Mouse (Mus musculus): ENCODE data around the gene Arfgef2. TPM values are rescaled to one million over a fixed set of nuclear protein-coding genes. Genes with fewer than 3 reads are reported as not detected.
A peak's percentile ranks its signal among the peaks of the same experiment; 100 is the strongest.

Arfgef2 gene
- polyA plus RNA-seq, 1 experiment from 2014 or later: 4.2 TPM

- WGBS (ENCODE audit: insufficient replicate concordance): 71% methylated on average over 3 of the region's 3 CpGs
- no peaks in the 10 kb centered on the region; the same call in 1 of the 2 replicates for H3K4me1 ChIP-seq (replicated peaks)
- no peak overlapping the region for H3K27ac ChIP-seq (replicated peaks)
- ATAC-seq (ENCODE audit: insufficient read depth): no peak
- H3K9me3 ChIP-seq (replicated peaks): no peaks in the 10 kb centered on the region
- H3K4me2 ChIP-seq: no peak overlapping the region
- peaks cover 95% of the 10 kb centered on the region for H3K36me3 ChIP-seq (replicated peaks)
- H3K9ac ChIP-seq: no peak overlapping the region
- H3K27me3 ChIP-seq: no peaks in the 10 kb centered on the region
- no peak overlapping the region for H3K4me3 ChIP-seq (replicated peaks)
Observed at GRCm38 (mm10) chr2:166862505-166862904, 57.1 kb downstream of the Arfgef2 start.

- WGBS (ENCODE audit: insufficient replicate concordance): 70% methylated on average over 10 of the region's 10 CpGs
- Histone ChIP-seq H3K36me3 (replicated peaks) (peaks cover 96% of the 10 kb centered on the region), H3K9ac (no peak overlapping the region), H3K27me3 (no peaks in the 10 kb centered on the region), H3K4me1 (replicated peaks) (peaks cover 7% of the 10 kb centered on the region), H3K27ac (replicated peaks) (no peak overlapping the region), H3K4me2 (no peak overlapping the region), H3K4me3 (replicated peaks) (no peak overlapping the region), H3K9me3 (replicated peaks) (no peaks in the 10 kb centered on the region)
- no peak for ATAC-seq (ENCODE audit: insufficient read depth)
Observed at GRCm38 (mm10) chr2:166865476-166865875, 60.1 kb downstream of the Arfgef2 start.

GRCm38 (mm10) chr2:166870271-166870865 lies 65.0 kb downstream of the Arfgef2 start:
- no peak overlapping the region for H3K4me2 ChIP-seq

GRCm38 (mm10) chr2:166870899-166871298 lies 65.5 kb downstream of the Arfgef2 start:
- no peak overlapping the region for H3K4me3 ChIP-seq (replicated peaks)
- H3K4me2 ChIP-seq: no peak overlapping the region
- 56% methylated on average over 10 of the region's 10 CpGs for WGBS (ENCODE audit: insufficient replicate concordance)
- ATAC-seq (ENCODE audit: insufficient read depth): peak; percentile 46; the same call in 1 of the 2 replicates
- H3K36me3 ChIP-seq (replicated peaks): peaks cover 94% of the 10 kb centered on the region
- no peak overlapping the region for H3K9ac ChIP-seq
- H3K27ac ChIP-seq (replicated peaks): no peak overlapping the region
- H3K27me3 ChIP-seq: no peaks in the 10 kb centered on the region
- no peaks in the 10 kb centered on the region for H3K9me3 ChIP-seq (replicated peaks)
- H3K4me1 ChIP-seq (replicated peaks): peaks cover 11% of the 10 kb centered on the region; the same call in 1 of the 2 replicates

More at GRCm38 (mm10) chr2:166870271-166870865, 65.0 kb downstream of the Arfgef2 start:
- WGBS (ENCODE audit: insufficient replicate concordance): 83% methylated on average over 20 of the region's 20 CpGs
- Histone ChIP-seq H3K4me3 (replicated peaks) (no peak overlapping the region), H3K9ac (no peak overlapping the region), H3K9me3 (replicated peaks) (no peaks in the 10 kb centered on the region), H3K27me3 (no peaks in the 10 kb centered on the region), H3K4me1 (replicated peaks) (peaks cover 11% of the 10 kb centered on the region), H3K36me3 (replicated peaks) (peaks cover 96% of the 10 kb centered on the region), H3K27ac (replicated peaks) (no peak overlapping the region)
- no peak for ATAC-seq (ENCODE audit: insufficient read depth)

- ATAC-seq (ENCODE audit: insufficient read depth): no peak
- Histone ChIP-seq H3K27me3 (no peaks in the 10 kb centered on the region), H3K4me1 (replicated peaks) (peaks cover 11% of the 10 kb centered on the region; the same call in 1 of the 2 replicates), H3K27ac (replicated peaks) (no peak overlapping the region), H3K9me3 (replicated peaks) (no peaks in the 10 kb centered on the region), H3K9ac (no peak overlapping the region), H3K4me2 (no peak overlapping the region), H3K36me3 (replicated peaks) (peaks cover 92% of the 10 kb centered on the region), H3K4me3 (replicated peaks) (no peak overlapping the region)
- WGBS (ENCODE audit: insufficient replicate concordance): 75% methylated on average over 10 of the region's 10 CpGs
Observed at GRCm38 (mm10) chr2:166874675-166875280, 69.4 kb downstream of the Arfgef2 start.

- WGBS (ENCODE audit: insufficient replicate concordance): 84% methylated on average over 6 of the region's 6 CpGs
- H3K27ac ChIP-seq (replicated peaks): no peak overlapping the region
- H3K9me3 ChIP-seq (replicated peaks): no peaks in the 10 kb centered on the region
- H3K27me3 ChIP-seq: no peaks in the 10 kb centered on the region
- H3K4me2 ChIP-seq: no peak overlapping the region
- 0 out of 2 replicates have a peak, but pooled peaks cover 3% of the 10 kb centered on the region for H3K4me1 ChIP-seq (replicated peaks)
- no peak for ATAC-seq (ENCODE audit: insufficient read depth)
- H3K9ac ChIP-seq: no peak overlapping the region
- H3K4me3 ChIP-seq (replicated peaks): no peak overlapping the region
- H3K36me3 ChIP-seq (replicated peaks): peaks cover 87% of the 10 kb centered on the region
Observed at GRCm38 (mm10) chr2:166875561-166875960, 70.2 kb downstream of the Arfgef2 start.

GRCm38 (mm10) chr2:166876331-166876730 lies 70.9 kb downstream of the Arfgef2 start:
- Histone ChIP-seq H3K9me3 (replicated peaks) (no peaks in the 10 kb centered on the region), H3K4me2 (no peak overlapping the region), H3K9ac (no peak overlapping the region), H3K4me3 (replicated peaks) (no peak overlapping the region), H3K27ac (replicated peaks) (no peak overlapping the region), H3K27me3 (no peaks in the 10 kb centered on the region), H3K4me1 (replicated peaks) (no peaks in the 10 kb centered on the region), H3K36me3 (replicated peaks) (peaks cover 87% of the 10 kb centered on the region)
- no peak for ATAC-seq (ENCODE audit: insufficient read depth)
- WGBS (ENCODE audit: insufficient replicate concordance): 84% methylated on average over 10 of the region's 10 CpGs

GRCm38 (mm10) chr2:166885066-166885465 lies 79.7 kb downstream of the Arfgef2 start:
- Histone ChIP-seq H3K36me3 (replicated peaks) (peaks cover 55% of the 10 kb centered on the region), H3K4me3 (replicated peaks) (no peak overlapping the region), H3K9ac (no peak overlapping the region), H3K27me3 (no peaks in the 10 kb centered on the region), H3K4me2 (no peak overlapping the region), H3K9me3 (replicated peaks) (no peaks in the 10 kb centered on the region), H3K27ac (replicated peaks) (no peak overlapping the region; the same call in 1 of the 2 replicates), H3K4me1 (replicated peaks) (0 out of 2 replicates have a peak, but pooled peaks cover 3% of the 10 kb centered on the region)
- no peak for ATAC-seq (ENCODE audit: insufficient read depth)
- 87% methylated on average over 7 of the region's 7 CpGs for WGBS (ENCODE audit: insufficient replicate concordance)

- WGBS (ENCODE audit: insufficient replicate concordance): 65% methylated on average over 10 of the region's 10 CpGs
- Histone ChIP-seq H3K27me3 (no peaks in the 10 kb centered on the region), H3K4me1 (replicated peaks) (0 out of 2 replicates have a peak, but pooled peaks cover 3% of the 10 kb centered on the region), H3K4me3 (replicated peaks) (no peak overlapping the region), H3K27ac (replicated peaks) (no peak overlapping the region), H3K9ac (no peak overlapping the region), H3K9me3 (replicated peaks) (no peaks in the 10 kb centered on the region), H3K36me3 (replicated peaks) (peaks cover 59% of the 10 kb centered on the region), H3K4me2 (no peak overlapping the region)
- ATAC-seq (ENCODE audit: insufficient read depth): no peak
Observed at GRCm38 (mm10) chr2:166885619-166886018, 80.2 kb downstream of the Arfgef2 start.

GRCm38 (mm10) chr2:166886231-166886630 lies 80.8 kb downstream of the Arfgef2 start:
- no peak overlapping the region for H3K9ac ChIP-seq
- no peaks in the 10 kb centered on the region for H3K27me3 ChIP-seq
- 0 out of 2 replicates have a peak, but pooled peaks cover 3% of the 10 kb centered on the region for H3K4me1 ChIP-seq (replicated peaks)
- no peak overlapping the region for H3K4me2 ChIP-seq
- WGBS (ENCODE audit: insufficient replicate concordance): 82% methylated on average over 3 of the region's 3 CpGs
- no peak overlapping the region for H3K4me3 ChIP-seq (replicated peaks)
- no peaks in the 10 kb centered on the region for H3K9me3 ChIP-seq (replicated peaks)
- H3K27ac ChIP-seq (replicated peaks): no peak overlapping the region
- no peak for ATAC-seq (ENCODE audit: insufficient read depth)
- H3K36me3 ChIP-seq (replicated peaks): peaks cover 58% of the 10 kb centered on the region

GRCm38 (mm10) chr2:166887816-166888215 lies 82.4 kb downstream of the Arfgef2 start:
- Histone ChIP-seq H3K9ac (no peak overlapping the region), H3K27me3 (no peaks in the 10 kb centered on the region), H3K4me1 (replicated peaks) (0 out of 2 replicates have a peak, but pooled peaks cover 3% of the 10 kb centered on the region), H3K27ac (replicated peaks) (no peak overlapping the region), H3K4me3 (replicated peaks) (no peak overlapping the region), H3K36me3 (replicated peaks) (peaks cover 60% of the 10 kb centered on the region), H3K9me3 (replicated peaks) (no peaks in the 10 kb centered on the region), H3K4me2 (no peak overlapping the region)
- no peak for ATAC-seq (ENCODE audit: insufficient read depth)
- 49% methylated on average over 11 of the region's 11 CpGs for WGBS (ENCODE audit: insufficient replicate concordance)
